8 mouse cellular contexts compared by ENCODE assay signal in genomic region chr9:15493925-15494558, GRCm38 (mm10). TPM values are rescaled to one million over a fixed set of nuclear protein-coding genes. Genes with fewer than 3 reads are reported as not detected.
DNase-seq lines count a peak whose midpoint lies in the region; ATAC-seq and TF ChIP-seq lines count a peak whose summit lies in the region.

No protein-coding gene starts in this region.

- peak overlapping the region; percentile 91 for H3K9ac ChIP-seq in forebrain, embryonic 13.5 days
- H3K9ac ChIP-seq in liver, embryonic 16.5 days (ENCODE audit: low read depth, low read length), result peak overlapping the region; percentile 76
- peak overlapping the region; percentile 80 for H3K9ac ChIP-seq in neural tube, embryonic 12.5 days

- DNase-seq in CD4-positive, CD25-positive, alpha-beta regulatory T cell, adult 2 months (ENCODE audit: low read depth, low spot score), result peak; percentile 59
- peak; percentile 80 to 83 for DNase-seq in heart, postnatal 10 days
- peak; percentile 68 to 80 for DNase-seq in kidney, postnatal 36 days
- DNase-seq in testis, postnatal 10 days (ENCODE audit: low spot score), result peak; percentile 80

- TF ChIP-seq POLR2A in bone marrow macrophage, adult 2 months (IDR thresholded peaks at IDR 0.05; ENCODE audit: borderline replicate concordance, low read depth, low read length), result no peak

- peak overlapping the region; percentile 90 for H3K4me3 ChIP-seq in bone marrow macrophage, adult 2 months (ENCODE audit: insufficient read depth, low read length)
- peak overlapping the region; percentile 85 for H3K4me3 ChIP-seq in forebrain, embryonic 13.5 days
- peak overlapping the region; percentile 69 for H3K4me3 ChIP-seq in liver, embryonic 16.5 days (ENCODE audit: low read depth, low read length)
- H3K4me3 ChIP-seq in neural tube, embryonic 12.5 days, result peak overlapping the region; percentile 77

- H3K4me2 ChIP-seq in forebrain, embryonic 13.5 days, result peak overlapping the region; percentile 91
- peak overlapping the region; percentile 77 for H3K4me2 ChIP-seq in liver, embryonic 16.5 days (ENCODE audit: low read depth, low read length)
- H3K4me2 ChIP-seq in neural tube, embryonic 12.5 days (replicated peaks), result peak overlapping the region; percentile 96

- TF ChIP-seq CTCF in bone marrow macrophage, adult 2 months (IDR thresholded peaks at IDR 0.05; ENCODE audit: low read depth, low read length), result no peak

- WGBS in forebrain, embryonic 13.5 days, result 2% methylated on average over 32 of the region's 37 CpGs
- WGBS in liver, embryonic 16.5 days (ENCODE audit: insufficient replicate concordance), result 3% methylated on average over 34 of the region's 37 CpGs
- WGBS in neural tube, embryonic 12.5 days, result 2% methylated on average over 37 of the region's 37 CpGs

- no peaks in the 10 kb centered on the region for H3K9me3 ChIP-seq in forebrain, embryonic 13.5 days (replicated peaks)
- H3K9me3 ChIP-seq in liver, embryonic 16.5 days (replicated peaks; ENCODE audit: control insufficient read depth, low read length), result no peaks in the 10 kb centered on the region
- no peaks in the 10 kb centered on the region for H3K9me3 ChIP-seq in neural tube, embryonic 12.5 days

- no peaks in the 10 kb centered on the region for H3K27me3 ChIP-seq in forebrain, embryonic 13.5 days
- H3K27me3 ChIP-seq in liver, embryonic 16.5 days (ENCODE audit: control insufficient read depth, insufficient read depth, low read depth, low read length), result no peaks in the 10 kb centered on the region; the same call in 1 of the 2 replicates
- 0 out of 2 replicates have a peak, but pooled peaks cover 4% of the 10 kb centered on the region for H3K27me3 ChIP-seq in neural tube, embryonic 12.5 days (replicated peaks)

- peak; percentile 82 for ATAC-seq in forebrain, embryonic 13.5 days
- ATAC-seq in liver, embryonic 16.5 days (ENCODE audit: low read depth), result peak; percentile 51
- peak; percentile 77 for ATAC-seq in neural tube, embryonic 12.5 days (ENCODE audit: low FRiP score, low read depth)

- peaks cover 3% of the 10 kb centered on the region; the same call in 1 of the 2 replicates for H3K4me1 ChIP-seq in bone marrow macrophage, adult 2 months (ENCODE audit: control insufficient read depth, insufficient read depth, low read length)
- peaks cover 26% of the 10 kb centered on the region for H3K4me1 ChIP-seq in forebrain, embryonic 13.5 days
- peaks cover 14% of the 10 kb centered on the region for H3K4me1 ChIP-seq in liver, embryonic 16.5 days (ENCODE audit: control insufficient read depth, low read depth, low read length)
- H3K4me1 ChIP-seq in neural tube, embryonic 12.5 days, result peaks cover 19% of the 10 kb centered on the region

- no peaks in the 10 kb centered on the region for H3K36me3 ChIP-seq in forebrain, embryonic 13.5 days (ENCODE audit: poor library complexity, severe bottlenecking)
- H3K36me3 ChIP-seq in liver, embryonic 16.5 days (ENCODE audit: control insufficient read depth, insufficient read depth), result no peaks in the 10 kb centered on the region
- no peaks in the 10 kb centered on the region for H3K36me3 ChIP-seq in neural tube, embryonic 12.5 days

- H3K27ac ChIP-seq in bone marrow macrophage, adult 2 months (ENCODE audit: insufficient read depth, low read depth, low read length), result no peak overlapping the region
- H3K27ac ChIP-seq in forebrain, embryonic 13.5 days, result peak overlapping the region; percentile 63
- peak overlapping the region; percentile 41 for H3K27ac ChIP-seq in liver, embryonic 16.5 days (ENCODE audit: low read length)
- H3K27ac ChIP-seq in neural tube, embryonic 12.5 days, result 0 out of 2 replicates have a peak overlapping the region, but pooled peaks have one; percentile 4

- intact Hi-C loops in heart, postnatal 10 days (cut with DNase I), result loop anchor here (1.0 to 5.0 kb wide), 3 partner anchors 35 to 388 kb away; no protein-coding TSS in a partner anchor

RNA-seq across cellular contexts. Expression of gene Smco4, which starts 0.8 kb away (rescaled TPM):
- 1.6 TPM in 2 replicates for polyA plus RNA-seq in bone marrow macrophage, adult 2 months (2012; ENCODE audit: insufficient read depth, insufficient read length, missing spikeins)
- 1.6 and 2.8 TPM in 2 replicates for polyA plus RNA-seq in forebrain, embryonic 13.5 days (2015; fragmentation: Nextera tagmentation; extraction: Ambion mirVana)
- total RNA-seq in heart, postnatal 10 days (2021), result 10 to 100 TPM; 23.5 to 27.9 TPM
- 0.83 and 1.2 TPM in 2 replicates for polyA plus RNA-seq in liver, embryonic 16.5 days (2015; fragmentation: Nextera tagmentation; extraction: Ambion mirVana)
- polyA plus RNA-seq in neural tube, embryonic 12.5 days (2016; fragmentation: Nextera tagmentation; extraction: Ambion mirVana), result 0.91 and 1.4 TPM in 2 replicates
